ENCODE assay signal across 18 mouse cellular contexts in the genomic region with DNA sequence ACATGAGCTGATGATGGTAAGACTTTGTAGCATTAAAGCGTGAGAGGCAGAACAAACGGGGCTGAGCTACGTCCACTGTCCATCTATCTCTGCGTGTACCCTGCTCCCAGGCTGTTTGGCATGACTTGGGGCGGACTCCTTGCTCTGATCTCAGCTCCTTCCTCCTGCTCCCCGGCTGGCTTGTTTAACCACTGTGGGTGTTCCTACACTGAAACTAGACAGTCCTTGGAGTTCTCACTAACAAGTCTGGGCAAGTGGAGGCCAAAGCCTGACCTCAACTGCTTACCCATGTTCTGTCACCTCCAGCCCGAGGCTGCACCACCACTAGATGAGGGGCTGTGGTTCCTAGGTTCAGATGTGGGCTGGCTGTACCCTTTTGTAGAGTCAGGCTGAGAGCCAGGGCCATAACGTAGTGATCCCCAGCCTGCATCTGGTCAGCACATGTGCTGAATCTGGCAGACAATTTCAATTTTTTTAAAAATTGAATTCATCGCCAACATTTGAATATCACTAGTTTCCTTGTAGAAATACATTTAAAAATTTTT. TPM values are rescaled to one million over a fixed set of nuclear protein-coding genes. Genes with fewer than 3 reads are reported as not detected.
DNase-seq lines count a peak whose midpoint lies in the region; ATAC-seq and TF ChIP-seq lines count a peak whose summit lies in the region.
"Had no signal": no experiment of that assay in that cellular context is flagged by ENCODE, and none has a peak within 500 bp of the region (broad histone marks: within the 10 kb centered on the region; RNA-seq: fewer than 3 reads in every experiment).

No protein-coding gene starts in this region.

- no peak overlapping the region for H3K27ac ChIP-seq in intestine, embryonic 14.5 days (ENCODE audit: low read depth)
- no peak overlapping the region for H3K27ac ChIP-seq in intestine, embryonic 16.5 days (ENCODE audit: low read length)
- H3K27ac ChIP-seq in embryonic facial prominence, embryonic 15.5 days (replicated peaks): peak overlapping the region; percentile 48; the same call in 1 of the 2 replicates
- peak overlapping the region; percentile 85 for H3K27ac ChIP-seq in stomach, postnatal 0 days (replicated peaks)
- no peak overlapping the region for H3K27ac ChIP-seq in kidney, adult 2 months (ENCODE audit: insufficient read depth, low read depth, low read length)
- H3K27ac ChIP-seq: forebrain, embryonic 10.5 days; hindbrain, embryonic 14.5 days had no signal

- TF ChIP-seq CTCF in stomach, postnatal 0 days (IDR thresholded peaks at IDR 0.05; ENCODE audit: low read depth): no peak
- TF ChIP-seq CTCF in kidney, adult 2 months (conservative IDR thresholded peaks at IDR 0.05; ENCODE audit: insufficient read depth, insufficient read length, low read depth, low read length): no peak

- no peaks in the 10 kb centered on the region for H3K36me3 ChIP-seq in intestine, embryonic 14.5 days (ENCODE audit: control insufficient read depth, insufficient read depth, low read length)
- H3K36me3 ChIP-seq in intestine, embryonic 16.5 days (ENCODE audit: control insufficient read depth, insufficient read depth, low read length): no peaks in the 10 kb centered on the region
- no peaks in the 10 kb centered on the region for H3K36me3 ChIP-seq in embryonic facial prominence, embryonic 15.5 days
- H3K36me3 ChIP-seq in stomach, postnatal 0 days (ENCODE audit: control insufficient read depth, insufficient read depth, low read length): no peaks in the 10 kb centered on the region
- no peaks in the 10 kb centered on the region for H3K36me3 ChIP-seq in kidney, adult 2 months (ENCODE audit: control insufficient read depth, insufficient read depth, low read length)
- H3K36me3 ChIP-seq: forebrain, embryonic 10.5 days had no signal

- TF ChIP-seq POLR2A in kidney, adult 2 months (IDR thresholded peaks at IDR 0.05; ENCODE audit: low read depth, low read length): no peak

- no peak overlapping the region for H3K4me3 ChIP-seq in intestine, embryonic 14.5 days (ENCODE audit: low read depth, low read length)
- H3K4me3 ChIP-seq in intestine, embryonic 16.5 days (ENCODE audit: low read length): no peak overlapping the region
- no peak overlapping the region for H3K4me3 ChIP-seq in embryonic facial prominence, embryonic 15.5 days (replicated peaks)
- H3K4me3 ChIP-seq in stomach, postnatal 0 days (ENCODE audit: low read depth, low read length): no peak overlapping the region
- H3K4me3 ChIP-seq in kidney, adult 2 months (ENCODE audit: insufficient read depth, low read depth, low read length): no peak overlapping the region
- H3K4me3 ChIP-seq: forebrain, embryonic 10.5 days had no signal

- no peak for TF ChIP-seq EP300 in stomach, postnatal 0 days (optimal IDR thresholded peaks at IDR 0.05)

- H3K9ac ChIP-seq in intestine, embryonic 14.5 days (ENCODE audit: low read length): no peak overlapping the region
- no peak overlapping the region for H3K9ac ChIP-seq in intestine, embryonic 16.5 days (ENCODE audit: low read depth, low read length)
- no peak overlapping the region for H3K9ac ChIP-seq in embryonic facial prominence, embryonic 15.5 days
- H3K9ac ChIP-seq in stomach, postnatal 0 days (ENCODE audit: low read length): no peak overlapping the region
- H3K9ac ChIP-seq: hindbrain, embryonic 14.5 days had no signal

- H3K4me1 ChIP-seq in intestine, embryonic 14.5 days (replicated peaks; ENCODE audit: control insufficient read depth, insufficient read depth, low read length): 0 out of 2 replicates have a peak, but pooled peaks cover 3% of the 10 kb centered on the region
- no peaks in the 10 kb centered on the region for H3K4me1 ChIP-seq in intestine, embryonic 16.5 days (ENCODE audit: control insufficient read depth, insufficient read depth, low read length)
- peaks cover 28% of the 10 kb centered on the region for H3K4me1 ChIP-seq in embryonic facial prominence, embryonic 15.5 days
- no peaks in the 10 kb centered on the region for H3K4me1 ChIP-seq in stomach, postnatal 0 days (replicated peaks; ENCODE audit: control insufficient read depth, insufficient read depth)
- no peaks in the 10 kb centered on the region for H3K4me1 ChIP-seq in kidney, adult 2 months (ENCODE audit: control insufficient read depth, insufficient read depth, low read length)
- H3K4me1 ChIP-seq: forebrain, embryonic 10.5 days had no signal

- ATAC-seq in intestine, embryonic 14.5 days (replicated peaks; ENCODE audit: low FRiP score, low TSS enrichment, low read depth): no peak
- no peak for ATAC-seq in intestine, embryonic 16.5 days
- ATAC-seq in embryonic facial prominence, embryonic 15.5 days (ENCODE audit: insufficient number of reproducible peaks, low FRiP score, low TSS enrichment, low read depth): peak; percentile 39; the same call in 1 of the 2 replicates
- ATAC-seq in stomach, postnatal 0 days (ENCODE audit: low FRiP score, low TSS enrichment): peak; percentile 20; the same call in 1 of the 2 replicates
- ATAC-seq: activated CD4-positive, CD25-positive, alpha-beta regulatory T cell, adult 4 months had no signal

- peak; percentile 47 for DNase-seq in intestine, embryonic 14.5 days (ENCODE audit: low spot score)
- DNase-seq in NIH3T3 (ENCODE audit: low read depth): peak; percentile 65
- DNase-seq in stomach, postnatal 0 days (ENCODE audit: low spot score): peak; percentile 32
- no peak for DNase-seq in adrenal gland, adult 2 months
- no peak for DNase-seq in kidney, adult 2 months
- DNase-seq: cerebellum, adult 11-12 months; kidney, adult 8-10 months; liver; midbrain, embryonic 14.5 days; thymus, postnatal 25 days had no signal

- no peaks in the 10 kb centered on the region for H3K9me3 ChIP-seq in intestine, embryonic 14.5 days (ENCODE audit: control insufficient read depth, low read length)
- H3K9me3 ChIP-seq in intestine, embryonic 16.5 days (ENCODE audit: control insufficient read depth, low read length): no peaks in the 10 kb centered on the region
- no peaks in the 10 kb centered on the region for H3K9me3 ChIP-seq in embryonic facial prominence, embryonic 15.5 days (replicated peaks)
- H3K9me3 ChIP-seq in stomach, postnatal 0 days (ENCODE audit: control insufficient read depth, low read length): no peaks in the 10 kb centered on the region
- H3K9me3 ChIP-seq: forebrain, embryonic 10.5 days had no signal

- no peaks in the 10 kb centered on the region for H3K27me3 ChIP-seq in intestine, embryonic 14.5 days (replicated peaks; ENCODE audit: control insufficient read depth, insufficient read depth, low read length)
- H3K27me3 ChIP-seq in intestine, embryonic 16.5 days (replicated peaks; ENCODE audit: control insufficient read depth, insufficient read depth, low read length): no peaks in the 10 kb centered on the region
- no peaks in the 10 kb centered on the region for H3K27me3 ChIP-seq in embryonic facial prominence, embryonic 15.5 days
- H3K27me3 ChIP-seq in stomach, postnatal 0 days (ENCODE audit: control insufficient read depth, insufficient read depth, low read length): no peaks in the 10 kb centered on the region
- no peaks in the 10 kb centered on the region for H3K27me3 ChIP-seq in kidney, adult 2 months (replicated peaks; ENCODE audit: control insufficient read depth, insufficient read depth, low read length)

- no peak overlapping the region for H3K4me2 ChIP-seq in intestine, embryonic 14.5 days (ENCODE audit: low read length)
- H3K4me2 ChIP-seq in intestine, embryonic 16.5 days (ENCODE audit: low read depth, low read length): no peak overlapping the region
- no peak overlapping the region for H3K4me2 ChIP-seq in embryonic facial prominence, embryonic 15.5 days (replicated peaks)
- no peak overlapping the region for H3K4me2 ChIP-seq in stomach, postnatal 0 days (replicated peaks; ENCODE audit: low read depth)
- H3K4me2 ChIP-seq: hindbrain, embryonic 14.5 days had no signal

- WGBS in intestine, embryonic 14.5 days: 66% methylated on average over 9 of the region's 9 CpGs
- 70% methylated on average over 9 of the region's 9 CpGs for WGBS in intestine, embryonic 16.5 days
- WGBS in embryonic facial prominence, embryonic 15.5 days: 48% methylated on average over 9 of the region's 9 CpGs
- WGBS in stomach, postnatal 0 days: 46% methylated on average over 9 of the region's 9 CpGs
- 89% methylated on average over 9 of the region's 9 CpGs for WGBS in kidney, adult 2 months

RNA-seq across cellular contexts. Expression of gene Mprip, which starts 25.8 kb away (rescaled TPM):
- polyA plus RNA-seq in intestine, embryonic 14.5 days (2014; fragmentation: Nextera tagmentation; extraction: Ambion mirVana): 56.2 and 57.2 TPM in 2 replicates
- polyA plus RNA-seq in intestine, embryonic 16.5 days (2015; fragmentation: Nextera tagmentation; extraction: Ambion mirVana): 23.9 and 25.2 TPM in 2 replicates
- polyA plus RNA-seq in embryonic facial prominence, embryonic 15.5 days (2015; fragmentation: Nextera tagmentation; extraction: Ambion mirVana): 66.9 and 75.8 TPM in 2 replicates
- 51.1 and 56.8 TPM in 2 replicates for polyA plus RNA-seq in stomach, postnatal 0 days (2015; fragmentation: Nextera tagmentation; extraction: Ambion mirVana)
- 100 to 1,000 TPM; 190 to 233 TPM for total RNA-seq in adrenal gland, adult 2 months (2021)
- 48.0 and 79.6 TPM in 2 replicates for polyA plus RNA-seq in adrenal gland, adult 2 months (2012; rRNA removed)
- polyA plus RNA-seq in kidney, adult 2 months (2012; rRNA removed): 107 and 115 TPM in 2 replicates

RNA-seq across cellular contexts. Expression of gene Olfr223, which starts 42.2 kb away (rescaled TPM):
- not detected in 2 replicates for polyA plus RNA-seq in intestine, embryonic 14.5 days (2014; fragmentation: Nextera tagmentation; extraction: Ambion mirVana)
- not detected in 2 replicates for polyA plus RNA-seq in intestine, embryonic 16.5 days (2015; fragmentation: Nextera tagmentation; extraction: Ambion mirVana)
- polyA plus RNA-seq in embryonic facial prominence, embryonic 15.5 days (2015; fragmentation: Nextera tagmentation; extraction: Ambion mirVana): not detected in 2 replicates
- polyA plus RNA-seq in stomach, postnatal 0 days (2015; fragmentation: Nextera tagmentation; extraction: Ambion mirVana): not detected in 2 replicates
- not detected for total RNA-seq in adrenal gland, adult 2 months (2021)
- not detected in 2 replicates for polyA plus RNA-seq in adrenal gland, adult 2 months (2012; rRNA removed)
- polyA plus RNA-seq in kidney, adult 2 months (2012; rRNA removed): not detected in 2 replicates
- total RNA-seq: left cerebral cortex, adult 18-20 months had no signal
- polyA plus RNA-seq: activated CD4-positive, CD25-positive, alpha-beta regulatory T cell, adult 4 months; forebrain, embryonic 10.5 days; heart, embryonic 14.5 days; hindbrain, embryonic 14.5 days; large intestine, adult 2 months; midbrain, embryonic 14.5 days had no signal

RNA-seq across cellular contexts. Expression of gene Olfr222, which starts 59.3 kb away (rescaled TPM):
- polyA plus RNA-seq in intestine, embryonic 14.5 days (2014; fragmentation: Nextera tagmentation; extraction: Ambion mirVana): not detected in 2 replicates
- polyA plus RNA-seq in intestine, embryonic 16.5 days (2015; fragmentation: Nextera tagmentation; extraction: Ambion mirVana): not detected in 2 replicates
- 0.30 and 0.43 TPM in 2 replicates for polyA plus RNA-seq in embryonic facial prominence, embryonic 15.5 days (2015; fragmentation: Nextera tagmentation; extraction: Ambion mirVana)
- polyA plus RNA-seq in stomach, postnatal 0 days (2015; fragmentation: Nextera tagmentation; extraction: Ambion mirVana): not detected in 2 replicates
- total RNA-seq in adrenal gland, adult 2 months (2021): not detected
- not detected in 2 replicates for polyA plus RNA-seq in adrenal gland, adult 2 months (2012; rRNA removed)
- not detected in 2 replicates for polyA plus RNA-seq in kidney, adult 2 months (2012; rRNA removed)
- total RNA-seq: left cerebral cortex, adult 18-20 months had no signal
- polyA plus RNA-seq: activated CD4-positive, CD25-positive, alpha-beta regulatory T cell, adult 4 months; forebrain, embryonic 10.5 days; heart, embryonic 14.5 days; hindbrain, embryonic 14.5 days; large intestine, adult 2 months; midbrain, embryonic 14.5 days had no signal

Comparison
In these comparisons a context has a peak if more than half of its experiments do, and no peak if none do; other contexts are left out.
1. ATAC-seq: peak in embryonic facial prominence, embryonic 15.5 days (single experiment) and stomach, postnatal 0 days (single experiment); none in intestine, embryonic 14.5 days (single experiment) and intestine, embryonic 16.5 days (single experiment).
2. DNase-seq: peak in intestine, embryonic 14.5 days (single experiment), NIH3T3 (single experiment) and stomach, postnatal 0 days (single experiment); none in adrenal gland, adult 2 months (single experiment) and kidney, adult 2 months (single experiment).
3. H3K27ac ChIP-seq: peak in embryonic facial prominence, embryonic 15.5 days (single experiment) and stomach, postnatal 0 days (single experiment); none in intestine, embryonic 14.5 days (single experiment), intestine, embryonic 16.5 days (single experiment) and kidney, adult 2 months (single experiment).